Mouse (Mus musculus) urinary bladder, postnatal 14 days (tissue): ENCODE results near the gene Olfr825.
"Not testable (repeated sequence)": the region's sequence is repeated elsewhere in the genome, so short reads cannot be mapped to it uniquely, and the experiment has no call there.

Source experiments
- DNase-seq: peaks from one replicate; pipeline ENCODE4 v3.0.0; 2021; ENCODE audit warnings: low spot score

Gene Olfr825

DNA sequence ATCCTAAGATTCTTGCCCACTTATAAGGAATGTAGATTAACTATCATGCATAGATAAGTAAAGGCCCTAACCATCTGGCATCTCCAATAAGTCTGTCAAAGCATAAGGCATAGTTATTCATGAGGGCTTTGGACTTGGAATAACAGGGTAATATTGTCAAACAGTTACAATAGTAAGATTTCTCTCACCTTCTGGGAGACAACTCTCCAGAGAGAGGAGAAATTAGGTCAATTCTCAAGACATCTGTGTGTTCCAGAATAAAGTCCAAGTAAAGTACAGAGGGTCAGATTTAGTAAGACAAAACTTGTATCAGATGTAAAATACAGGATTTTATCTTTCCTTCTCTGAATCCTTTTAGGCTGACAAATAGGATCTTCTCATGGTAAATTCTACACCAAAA, at the start of gene Olfr825:
TSS of gene Olfr825 (minus strand) at position 101 of the 400 bp plus-strand sequence.
- DNase-seq, result no peak

DNA sequence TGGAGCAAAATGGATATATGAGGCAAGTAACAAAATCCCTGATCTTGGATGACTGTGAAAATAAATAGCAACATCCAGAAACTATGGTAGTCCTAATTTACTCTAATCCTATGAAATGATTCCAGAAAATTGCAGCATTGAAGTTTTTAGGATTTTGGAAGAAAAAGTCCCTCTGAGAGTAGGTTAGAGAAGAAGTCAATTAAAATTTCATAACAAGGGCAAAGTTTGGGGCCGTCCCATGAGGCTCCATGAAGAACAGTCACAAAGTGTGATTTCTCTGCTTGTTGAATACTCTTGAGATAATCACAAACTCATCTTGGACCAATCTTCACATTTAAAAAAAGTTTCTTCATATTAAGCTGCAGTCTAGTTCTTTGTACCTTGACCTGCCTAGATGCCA, 47.7 kb upstream of the Olfr825 start, which contains the start of gene Olfr827:
TSS of gene Olfr827 (minus strand) at position 101 of the 400 bp plus-strand sequence.
- no peak for DNase-seq

GRCm38 (mm10) chr10:130184086-130184485, 17.5 kb upstream of the Olfr825 start, which contains the start of gene Olfr826:
Gene Olfr826, minus strand, starts transcription at chr10:130184186.
- DNase-seq, result no peak

GRCm38 (mm10) chr10:130165196-130165595, 1.4 kb downstream of the Olfr825 start:
- no peak for DNase-seq

GRCm38 (mm10) chr10:130144121-130144520, 22.4 kb downstream of the Olfr825 start:
- no peak for DNase-seq

DNA sequence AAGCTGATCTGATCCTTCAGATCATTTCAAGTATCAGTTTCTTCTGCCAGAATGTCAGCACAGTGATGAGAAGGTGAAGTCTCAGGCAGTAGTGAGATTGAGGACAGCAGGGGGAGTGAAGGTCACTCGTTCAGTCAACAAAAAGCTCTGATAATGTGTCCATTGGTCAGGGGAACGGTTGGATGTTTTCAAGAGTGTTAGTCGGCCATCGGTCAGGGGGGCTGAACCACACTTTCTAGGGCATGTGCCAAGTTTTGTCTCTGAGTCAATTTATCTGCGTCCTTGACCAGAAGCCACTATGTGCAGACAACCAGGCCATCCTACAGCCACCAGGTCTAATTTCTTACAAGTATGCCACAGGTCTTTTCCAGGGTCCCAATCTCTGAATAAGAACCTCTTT, 24.1 kb downstream of the Olfr825 start:
- not testable (repeated sequence) for DNase-seq

DNA sequence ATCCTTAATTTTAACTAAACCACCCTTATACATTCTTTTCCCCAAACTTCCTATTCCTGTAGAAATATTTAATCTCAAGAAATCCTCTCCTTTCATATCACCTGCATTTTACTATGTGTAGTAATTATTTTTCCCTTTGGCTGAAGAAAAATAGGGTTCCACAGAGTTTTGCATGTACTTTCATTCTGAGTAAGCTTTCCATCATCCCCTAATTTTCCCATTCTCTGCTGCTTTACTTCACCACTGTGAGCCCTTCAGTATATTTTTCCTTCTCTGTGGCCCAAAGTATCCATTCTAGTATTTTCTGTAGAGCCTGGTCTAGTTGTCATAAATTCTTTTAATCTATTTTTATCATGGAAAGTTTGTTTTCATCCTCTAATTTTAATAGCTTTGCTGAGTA, 31.8 kb downstream of the Olfr825 start:
- no peak for DNase-seq

DNA sequence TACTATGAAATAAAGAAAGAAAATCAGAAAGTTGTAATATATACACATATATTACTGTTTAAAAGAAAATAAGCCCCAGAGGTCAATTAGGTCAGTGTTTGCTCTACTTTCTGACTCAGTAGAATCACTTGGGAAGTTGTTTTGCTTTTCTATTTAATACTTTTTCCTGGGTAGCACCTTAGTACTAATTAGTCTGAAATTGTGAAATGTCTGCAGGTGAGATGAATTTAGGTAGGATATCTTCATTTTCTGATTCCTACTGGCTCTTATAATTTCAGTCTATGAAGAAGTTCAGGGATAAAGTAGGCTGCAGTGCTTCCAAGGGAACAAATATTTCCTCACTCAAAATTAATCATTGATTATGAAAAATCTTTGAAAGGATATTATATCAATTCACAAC, 36.7 kb downstream of the Olfr825 start, which contains the start of gene Olfr824:
TSS of gene Olfr824 (minus strand) at position 101 of the 400 bp plus-strand sequence.
- not testable (repeated sequence) for DNase-seq

- DNase-seq, result not testable (repeated sequence)
These were observed 50.5 kb downstream of the Olfr825 start for GRCm38 (mm10) chr10:130116045-130116444.

GRCm38 (mm10) chr10:130115283-130115682, 51.3 kb downstream of the Olfr825 start, which contains the start of gene Olfr823:
Gene Olfr823, minus strand, starts transcription at chr10:130115383.
- DNase-seq, result not testable (repeated sequence)
